Mouse (Mus musculus) kidney, embryonic 15.5 days (tissue): ENCODE measurements around the gene Capza2. TPM values are rescaled to one million over a fixed set of nuclear protein-coding genes. Genes with fewer than 3 reads are reported as not detected.
A peak's percentile ranks its signal among the peaks of the same experiment; 100 is the strongest.

Experiments
- ATAC-seq: fragments of 200-750 bp; cut with Nextera tagmentation; replicated peaks from 2 replicates; pipeline ENCODE4 v1.8.0; 2017; ENCODE audit warnings: moderate TSS enrichment; ENCODE audit not compliant: low FRiP score
- H3K27ac ChIP-seq: fragments of 300-500 bp; sonication (generic); 2 replicates; pipeline ENCODE4 v1.5.1; 2015; ENCODE audit warnings: mild to moderate bottlenecking, inconsistent platforms
- H3K27me3 ChIP-seq: fragments of 300-500 bp; sonication (generic); 2 replicates; pipeline ENCODE4 v1.6.1; 2015; ENCODE audit warnings: inconsistent platforms
- H3K36me3 ChIP-seq: fragments of 300-500 bp; sonication (generic); 2 replicates; pipeline ENCODE4 v1.6.1; 2015; ENCODE audit warnings: inconsistent platforms
- H3K4me1 ChIP-seq: fragments of 300-500 bp; sonication (generic); 2 replicates; pipeline ENCODE4 v1.6.1; 2015; ENCODE audit warnings: inconsistent platforms
- H3K4me2 ChIP-seq: fragments of 300-500 bp; sonication (generic); 2 replicates; pipeline ENCODE4 v1.6.1; 2015; ENCODE audit warnings: moderate library complexity, mild to moderate bottlenecking, inconsistent platforms
- H3K4me3 ChIP-seq: fragments of 300-500 bp; sonication (generic); replicated peaks from 2 replicates; pipeline ENCODE4 v1.5.1; 2015; ENCODE audit warnings: mild to moderate bottlenecking, inconsistent platforms
- H3K9ac ChIP-seq: fragments of 300-500 bp; sonication (generic); 2 replicates; pipeline ENCODE4 v1.6.1; 2015; ENCODE audit warnings: mild to moderate bottlenecking, inconsistent platforms
- H3K9me3 ChIP-seq: fragments of 300-500 bp; sonication (generic); replicated peaks from 2 replicates; pipeline ENCODE4 v1.6.1; 2016; ENCODE audit warnings: inconsistent platforms
- WGBS: fragments of 180-500 bp; shearing (Covaris S2); methylation state at CpG from one replicate; pipeline ENCODE4 v1.1.7; 2015; ENCODE audit warnings: mixed read lengths; 5-methylcytosine and 5-hydroxymethylcytosine counted together
- polyA plus RNA-seq: library from polyadenylated mRNA; unstranded; fragments of >200 nt; fragmentation: Nextera tagmentation; extraction: Ambion mirVana; gene quantifications from 2 replicates; pipeline ENCODE4 v1.2.1, GENCODE M21; 2015

The Capza2 gene
- polyA plus RNA-seq: 212 and 226 TPM in 2 replicates

GRCm38 (mm10) chr6:17635615-17636284 lies at the start of gene Capza2:
TSS of gene Capza2 (plus strand) at chr6:17636234.
- peaks cover 14% of the 10 kb centered on the region for H3K4me1 ChIP-seq
- peak within 1 kb of the TSS; percentile 88 for H3K4me3 ChIP-seq
- no peak for ATAC-seq
- 0 out of 2 replicates have a peak, but pooled peaks cover 2% of the 10 kb centered on the region for H3K36me3 ChIP-seq
- H3K27me3 ChIP-seq: no peaks in the 10 kb centered on the region
- peak within 1 kb of the TSS; percentile 74 for H3K4me2 ChIP-seq
- H3K9ac ChIP-seq: peak within 1 kb of the TSS; percentile 96
- H3K27ac ChIP-seq: peak within 1 kb of the TSS; percentile 96
- WGBS: 50% methylated on average over 7 of the region's 7 CpGs
- no peaks in the 10 kb centered on the region for H3K9me3 ChIP-seq

GRCm38 (mm10) chr6:17589049-17589952 lies 46.7 kb upstream of the Capza2 start:
- no peaks in the 10 kb centered on the region for H3K36me3 ChIP-seq
- no peak overlapping the region for H3K27ac ChIP-seq
- 11% methylated on average over 16 of the region's 16 CpGs for whole genome bisulfite sequencing
- H3K4me3 ChIP-seq: no peak overlapping the region
- peak overlapping the region; percentile 48 for H3K4me2 ChIP-seq
- peaks cover 10% of the 10 kb centered on the region for H3K9me3 ChIP-seq
- peak; percentile 79 for ATAC-seq
- peaks cover 4% of the 10 kb centered on the region for H3K4me1 ChIP-seq
- H3K9ac ChIP-seq: no peak overlapping the region
- H3K27me3 ChIP-seq: no peaks in the 10 kb centered on the region

GRCm38 (mm10) chr6:17589953-17590627 lies 45.9 kb upstream of the Capza2 start:
- Histone ChIP-seq H3K4me1 (peaks cover 4% of the 10 kb centered on the region), H3K27me3 (no peaks in the 10 kb centered on the region), H3K27ac (no peak overlapping the region), H3K36me3 (no peaks in the 10 kb centered on the region), H3K9ac (no peak overlapping the region), H3K4me2 (no peak overlapping the region), H3K4me3 (no peak overlapping the region), H3K9me3 (peaks cover 10% of the 10 kb centered on the region)
- ATAC-seq: no peak
- 22% methylated on average over 8 of the region's 8 CpGs for WGBS

- WGBS: 92% methylated on average over 2 of the region's 2 CpGs
- H3K9ac ChIP-seq: no peak overlapping the region
- H3K27me3 ChIP-seq: no peaks in the 10 kb centered on the region
- no peak overlapping the region for H3K4me2 ChIP-seq
- H3K9me3 ChIP-seq: peaks cover 17% of the 10 kb centered on the region
- peaks cover 4% of the 10 kb centered on the region for H3K4me1 ChIP-seq
- ATAC-seq: no peak
- H3K36me3 ChIP-seq: no peaks in the 10 kb centered on the region
- H3K27ac ChIP-seq: no peak overlapping the region
- H3K4me3 ChIP-seq: no peak overlapping the region
Measured at GRCm38 (mm10) chr6:17593971-17594370, 42.1 kb upstream of the Capza2 start.

GRCm38 (mm10) chr6:17595712-17596462 lies 40.1 kb upstream of the Capza2 start:
- no peaks in the 10 kb centered on the region for H3K36me3 ChIP-seq
- ATAC-seq: no peak
- H3K4me3 ChIP-seq: no peak overlapping the region
- H3K4me1 ChIP-seq: no peaks in the 10 kb centered on the region
- WGBS: 65% methylated on average over 11 of the region's 11 CpGs
- peaks cover 17% of the 10 kb centered on the region for H3K9me3 ChIP-seq
- no peak overlapping the region for H3K9ac ChIP-seq
- no peak overlapping the region for H3K27ac ChIP-seq
- H3K27me3 ChIP-seq: no peaks in the 10 kb centered on the region
- no peak overlapping the region for H3K4me2 ChIP-seq

- Histone ChIP-seq H3K4me1 (no peaks in the 10 kb centered on the region), H3K4me2 (no peak overlapping the region), H3K27ac (no peak overlapping the region), H3K27me3 (no peaks in the 10 kb centered on the region), H3K9me3 (peaks cover 7% of the 10 kb centered on the region; the same call in 1 of the 2 replicates), H3K9ac (no peak overlapping the region), H3K36me3 (no peaks in the 10 kb centered on the region), H3K4me3 (no peak overlapping the region)
- no peak for ATAC-seq
- WGBS: 90% methylated on average over 5 of the region's 5 CpGs
Measured at GRCm38 (mm10) chr6:17599373-17599772, 36.7 kb upstream of the Capza2 start.

- Histone ChIP-seq H3K27ac (no peak overlapping the region), H3K27me3 (no peaks in the 10 kb centered on the region), H3K9ac (no peak overlapping the region), H3K4me2 (no peak overlapping the region), H3K36me3 (no peaks in the 10 kb centered on the region), H3K4me1 (0 out of 2 replicates have a peak, but pooled peaks cover 2% of the 10 kb centered on the region), H3K9me3 (peaks cover 7% of the 10 kb centered on the region; the same call in 1 of the 2 replicates), H3K4me3 (no peak overlapping the region)
- ATAC-seq: no peak
- 62% methylated on average over 2 of the region's 2 CpGs for WGBS
Measured at GRCm38 (mm10) chr6:17601526-17601925, 34.5 kb upstream of the Capza2 start.

- no peak overlapping the region for H3K4me3 ChIP-seq
- H3K4me2 ChIP-seq: no peak overlapping the region
- 85% methylated on average over 1 of the region's 1 CpGs for WGBS
- no peak overlapping the region for H3K27ac ChIP-seq
- ATAC-seq: no peak
- H3K27me3 ChIP-seq: no peaks in the 10 kb centered on the region
- H3K4me1 ChIP-seq: 0 out of 2 replicates have a peak, but pooled peaks cover 2% of the 10 kb centered on the region
- no peaks in the 10 kb centered on the region for H3K36me3 ChIP-seq
- H3K9me3 ChIP-seq: no peaks in the 10 kb centered on the region
- no peak overlapping the region for H3K9ac ChIP-seq
Measured at GRCm38 (mm10) chr6:17606915-17607314, 29.1 kb upstream of the Capza2 start.

- Histone ChIP-seq H3K9me3 (no peaks in the 10 kb centered on the region), H3K27ac (no peak overlapping the region), H3K36me3 (no peaks in the 10 kb centered on the region), H3K4me1 (no peaks in the 10 kb centered on the region), H3K4me2 (no peak overlapping the region), H3K9ac (no peak overlapping the region), H3K4me3 (no peak overlapping the region), H3K27me3 (no peaks in the 10 kb centered on the region)
- no peak for ATAC-seq
- 82% methylated on average over 11 of the region's 11 CpGs for whole genome bisulfite sequencing
Measured at GRCm38 (mm10) chr6:17611352-17612010, 24.6 kb upstream of the Capza2 start.

- H3K4me1 ChIP-seq: no peaks in the 10 kb centered on the region
Measured at GRCm38 (mm10) chr6:17612652-17613051, 23.4 kb upstream of the Capza2 start.

GRCm38 (mm10) chr6:17620823-17621222 lies 15.2 kb upstream of the Capza2 start:
- Histone ChIP-seq H3K27me3 (no peaks in the 10 kb centered on the region), H3K4me2 (no peak overlapping the region), H3K4me1 (no peaks in the 10 kb centered on the region), H3K9ac (no peak overlapping the region), H3K27ac (no peak overlapping the region), H3K4me3 (no peak overlapping the region), H3K36me3 (no peaks in the 10 kb centered on the region), H3K9me3 (no peaks in the 10 kb centered on the region)
- WGBS: 88% methylated on average over 4 of the region's 4 CpGs
- no peak for ATAC-seq

More at GRCm38 (mm10) chr6:17612652-17613051, 23.4 kb upstream of the Capza2 start:
- Histone ChIP-seq H3K9ac (no peak overlapping the region), H3K4me3 (no peak overlapping the region), H3K4me2 (no peak overlapping the region), H3K9me3 (no peaks in the 10 kb centered on the region), H3K27ac (no peak overlapping the region), H3K36me3 (no peaks in the 10 kb centered on the region), H3K27me3 (no peaks in the 10 kb centered on the region)
- ATAC-seq: no peak
- WGBS: 85% methylated on average over 4 of the region's 4 CpGs
